Mouse (Mus musculus) lung, postnatal 0 days (tissue): ENCODE measurements around the gene Celsr1. TPM values are rescaled to one million over a fixed set of nuclear protein-coding genes. Genes with fewer than 3 reads are reported as not detected.
"Not testable (repeated sequence)": the region's sequence is repeated elsewhere in the genome, so short reads cannot be mapped to it uniquely, and the experiment has no call there.

Experiments used
- ATAC-seq: fragments of 200-750 bp; cut with Nextera tagmentation; 2 replicates; pipeline ENCODE4 v1.8.0; 2017; ENCODE audit warnings: moderate library complexity
- DNase-seq: peaks from one replicate; pipeline ENCODE4 v3.0.0-alpha.2; 2016; ENCODE audit warnings: low spot score
- H3K27ac ChIP-seq: fragments of 300-500 bp; sonication (generic); 2 replicates; pipeline ENCODE4 v1.5.1; 2014; ENCODE audit warnings: antibody characterized with exemption, mild to moderate bottlenecking, low read length, mixed read lengths
- H3K27me3 ChIP-seq: fragments of 300-500 bp; sonication (generic); replicated peaks from 2 replicates; pipeline ENCODE4 v1.6.1; 2014; ENCODE audit warnings: low read length, mixed read lengths; ENCODE audit not compliant: insufficient read depth
- H3K36me3 ChIP-seq: fragments of 300-500 bp; sonication (generic); 2 replicates; pipeline ENCODE4 v1.6.1; 2014; ENCODE audit warnings: low read length, mixed read lengths; ENCODE audit not compliant: insufficient read depth
- H3K4me1 ChIP-seq: fragments of 300-500 bp; sonication (generic); 2 replicates; pipeline ENCODE4 v1.6.1; 2014; ENCODE audit warnings: antibody characterized with exemption, low read depth, low read length, mixed read lengths; ENCODE audit not compliant: insufficient read depth
- H3K4me2 ChIP-seq: fragments of 300-500 bp; sonication (generic); replicated peaks from 2 replicates; pipeline ENCODE4 v1.6.1; 2014; ENCODE audit warnings: low read depth, mild to moderate bottlenecking, low read length, moderate library complexity, mixed read lengths
- H3K4me3 ChIP-seq: fragments of 300-500 bp; sonication (generic); 2 replicates; pipeline ENCODE4 v1.5.1; 2014; ENCODE audit warnings: low read depth, low read length
- H3K9ac ChIP-seq: fragments of 300-500 bp; sonication (generic); replicated peaks from 2 replicates; pipeline ENCODE4 v1.6.1; 2014; ENCODE audit warnings: low read depth, mild to moderate bottlenecking
- H3K9me3 ChIP-seq: fragments of 300-500 bp; sonication (generic); 2 replicates; pipeline ENCODE4 v1.6.1; 2016; ENCODE audit warnings: low read length, mixed read lengths
- CTCF ChIP-seq: IDR thresholded peaks from 2 replicates; pipeline ENCODE4 v1.5.1; 2016; ENCODE audit warnings: antibody characterized with exemption, mild to moderate bottlenecking
- EP300 ChIP-seq: IDR thresholded peaks from 2 replicates; pipeline ENCODE4 v1.6.1; 2016; ENCODE audit warnings: antibody characterized with exemption, mild to moderate bottlenecking, control low read depth
- WGBS: fragments of 180-500 bp; shearing (Covaris S2); extraction: QIAGEN DNeasy Blood & Tissue Kit; methylation state at CpG from one replicate; pipeline ENCODE4 v1.1.7; 2014; 5-methylcytosine and 5-hydroxymethylcytosine counted together
- polyA plus RNA-seq: library from polyadenylated mRNA; unstranded; fragments of >200 nt; fragmentation: Nextera tagmentation; extraction: Ambion mirVana; gene quantifications from 2 replicates; pipeline ENCODE4 v1.2.1, GENCODE M21; 2015

Celsr1 gene
- polyA plus RNA-seq, 1 experiment from 2014 or later = 2.1 TPM

- peak; percentile 50 for ATAC-seq
- Histone ChIP-seq H3K4me1 (no peaks in the 10 kb centered on the region; the same call in 1 of the 2 replicates), H3K27ac (peak overlapping the region; percentile 87), H3K9me3 (no peaks in the 10 kb centered on the region), H3K9ac (peak overlapping the region; percentile 70), H3K27me3 (no peaks in the 10 kb centered on the region), H3K4me2 (peak overlapping the region; percentile 77), H3K4me3 (peak overlapping the region; percentile 64), H3K36me3 (peaks cover 4% of the 10 kb centered on the region; the same call in 1 of the 2 replicates)
- TF ChIP-seq EP300 = no peak
- no peak for TF ChIP-seq CTCF
- peak; percentile 41 for DNase-seq
- 0% methylated on average over 18 of the region's 18 CpGs for WGBS
These were observed 154.1 kb downstream of the Celsr1 start for GRCm38 (mm10) chr15:85879498-85879895.

GRCm38 (mm10) chr15:85878848-85879497 is 154.6 kb downstream of the Celsr1 start, which contains the start of gene Trmu:
Gene Trmu (plus strand): TSS chr15:85879312.
- H3K27me3 ChIP-seq = no peaks in the 10 kb centered on the region
- WGBS = 2% methylated on average over 47 of the region's 50 CpGs
- ATAC-seq (peak; percentile 97), DNase-seq (peak; percentile 96)
- H3K36me3 ChIP-seq = peaks cover 4% of the 10 kb centered on the region; the same call in 1 of the 2 replicates
- H3K9ac ChIP-seq = peak within 1 kb of the TSS; percentile 70
- peak within 1 kb of the TSS; percentile 77 for H3K4me2 ChIP-seq
- peak within 1 kb of the TSS; percentile 87 for H3K27ac ChIP-seq
- no peaks in the 10 kb centered on the region; the same call in 1 of the 2 replicates for H3K4me1 ChIP-seq
- peak within 1 kb of the TSS; percentile 64 for H3K4me3 ChIP-seq
- TF ChIP-seq CTCF (peak; percentile 76), EP300 (no peak)
- H3K9me3 ChIP-seq = no peaks in the 10 kb centered on the region

- Histone ChIP-seq H3K4me3 (no peak overlapping the region), H3K36me3 (no peaks in the 10 kb centered on the region), H3K27ac (no peak overlapping the region), H3K9ac (no peak overlapping the region), H3K9me3 (no peaks in the 10 kb centered on the region), H3K27me3 (no peaks in the 10 kb centered on the region), H3K4me2 (no peak overlapping the region), H3K4me1 (no peaks in the 10 kb centered on the region; the same call in 1 of the 2 replicates)
- WGBS = 88% methylated on average over 7 of the region's 7 CpGs
- DNase-seq (no peak), ATAC-seq (no peak)
- TF ChIP-seq EP300 (no peak), CTCF (no peak)
These were observed 156.2 kb downstream of the Celsr1 start for GRCm38 (mm10) chr15:85877336-85877735.

GRCm38 (mm10) chr15:85867696-85868095 is 165.9 kb downstream of the Celsr1 start:
- ATAC-seq = peak; percentile 75
- no peaks in the 10 kb centered on the region for H3K4me1 ChIP-seq
- peak; percentile 75 for DNase-seq
- no peak overlapping the region for H3K4me3 ChIP-seq
- H3K4me2 ChIP-seq = no peak overlapping the region
- TF ChIP-seq CTCF (peak; percentile 96), EP300 (no peak)
- 0 out of 2 replicates have a peak, but pooled peaks cover 5% of the 10 kb centered on the region for H3K36me3 ChIP-seq
- H3K9ac ChIP-seq = no peak overlapping the region
- H3K27ac ChIP-seq = no peak overlapping the region
- H3K27me3 ChIP-seq = no peaks in the 10 kb centered on the region
- H3K9me3 ChIP-seq = no peaks in the 10 kb centered on the region
- 46% methylated on average over 6 of the region's 6 CpGs for WGBS

- H3K9me3 ChIP-seq, H3K4me3 ChIP-seq, ATAC-seq, H3K27ac ChIP-seq, H3K27me3 ChIP-seq, DNase-seq, H3K36me3 ChIP-seq, H3K4me1 ChIP-seq, H3K9ac ChIP-seq, H3K4me2 ChIP-seq: not testable (repeated sequence)
- WGBS = 94% methylated on average over 7 of the region's 7 CpGs
These were observed 167.7 kb downstream of the Celsr1 start for GRCm38 (mm10) chr15:85865913-85866312.

GRCm38 (mm10) chr15:85859490-85860031 is 174.0 kb downstream of the Celsr1 start, which contains the start of gene Gtse1:
Gene Gtse1 (plus strand): TSS chr15:85859745.
- peak within 1 kb of the TSS; percentile 65 for H3K27ac ChIP-seq
- peak within 1 kb of the TSS; percentile 65 for H3K9ac ChIP-seq
- peak; percentile 98 for DNase-seq
- H3K9me3 ChIP-seq = no peaks in the 10 kb centered on the region
- H3K4me3 ChIP-seq = peak within 1 kb of the TSS; percentile 52
- no peaks in the 10 kb centered on the region for H3K36me3 ChIP-seq
- no peaks in the 10 kb centered on the region for H3K4me1 ChIP-seq
- WGBS = under 1% methylated on average over 41 of the region's 42 CpGs
- H3K27me3 ChIP-seq = no peaks in the 10 kb centered on the region
- ATAC-seq = peak; percentile 100
- peak within 1 kb of the TSS; percentile 85 for H3K4me2 ChIP-seq
- TF ChIP-seq CTCF (no peak), EP300 (no peak)
